10 mouse cellular contexts compared by ENCODE assay signal in genomic region chr4:149256511-149257300, GRCm38 (mm10). TPM values are rescaled to one million over a fixed set of nuclear protein-coding genes. Genes with fewer than 3 reads are reported as not detected.
DNase-seq lines count a peak whose midpoint lies in the region; ATAC-seq lines count a peak whose summit lies in the region.
"Had no signal": no experiment of that assay in that cellular context is flagged by ENCODE, and none has a peak within 500 bp of the region (broad histone marks: within the 10 kb centered on the region; RNA-seq: fewer than 3 reads in every experiment).

No protein-coding gene starts in this region.

- H3K27ac ChIP-seq in forebrain, embryonic 12.5 days, result peak overlapping the region; percentile 87
- H3K27ac ChIP-seq in midbrain, embryonic 12.5 days (replicated peaks), result peak overlapping the region; percentile 80
- H3K27ac ChIP-seq: limb, embryonic 15.5 days had no signal

- no peaks in the 10 kb centered on the region for H3K9me3 ChIP-seq in forebrain, embryonic 12.5 days
- no peaks in the 10 kb centered on the region for H3K9me3 ChIP-seq in midbrain, embryonic 12.5 days
- H3K9me3 ChIP-seq: limb, embryonic 15.5 days had no signal

- ATAC-seq in forebrain, embryonic 12.5 days (ENCODE audit: low FRiP score), result no peak
- ATAC-seq in midbrain, embryonic 12.5 days (ENCODE audit: low FRiP score, low read depth), result no peak

- no peak overlapping the region for H3K4me2 ChIP-seq in forebrain, embryonic 12.5 days
- no peak overlapping the region for H3K4me2 ChIP-seq in midbrain, embryonic 12.5 days (replicated peaks)
- H3K4me2 ChIP-seq: limb, embryonic 15.5 days had no signal

- no peak overlapping the region for H3K4me3 ChIP-seq in forebrain, embryonic 12.5 days (replicated peaks)
- H3K4me3 ChIP-seq in midbrain, embryonic 12.5 days, result no peak overlapping the region
- H3K4me3 ChIP-seq: erythroblast, embryonic 14.5 days; limb, embryonic 15.5 days had no signal

- peak; percentile 95 for DNase-seq in brain, adult 2 months (ENCODE audit: low read depth, low spot score)
- peak; percentile 91 for DNase-seq in cerebellum, adult 11-12 months
- DNase-seq in embryo, embryonic 9.5 days (ENCODE audit: extremely low spot score), result no peak
- DNase-seq in spleen, postnatal 10 days (ENCODE audit: low spot score in 2 of 2), result no peak
- DNase-seq in adipocyte (ENCODE audit: low spot score), result no peak
- DNase-seq: kidney, postnatal 10 days had no signal

- peaks cover 55% of the 10 kb centered on the region for H3K36me3 ChIP-seq in forebrain, embryonic 12.5 days (replicated peaks)
- H3K36me3 ChIP-seq in midbrain, embryonic 12.5 days, result peaks cover 54% of the 10 kb centered on the region

- H3K4me1 ChIP-seq in forebrain, embryonic 12.5 days, result peaks cover 29% of the 10 kb centered on the region
- H3K4me1 ChIP-seq in midbrain, embryonic 12.5 days, result peaks cover 25% of the 10 kb centered on the region
- H3K4me1 ChIP-seq: limb, embryonic 15.5 days had no signal

- 89% methylated on average over 15 of the region's 15 CpGs for WGBS in forebrain, embryonic 12.5 days
- WGBS in midbrain, embryonic 12.5 days, result 90% methylated on average over 15 of the region's 15 CpGs

- H3K9ac ChIP-seq in forebrain, embryonic 12.5 days, result peak overlapping the region; percentile 17; the same call in 1 of the 2 replicates
- H3K9ac ChIP-seq in midbrain, embryonic 12.5 days (replicated peaks), result no peak overlapping the region
- H3K9ac ChIP-seq: limb, embryonic 15.5 days had no signal

- H3K27me3 ChIP-seq in forebrain, embryonic 12.5 days, result no peaks in the 10 kb centered on the region
- H3K27me3 ChIP-seq in midbrain, embryonic 12.5 days, result no peaks in the 10 kb centered on the region
- H3K27me3 ChIP-seq: limb, embryonic 15.5 days had no signal

RNA-seq across cellular contexts. Expression of gene Kif1b, which starts 50.8 kb away (rescaled TPM):
- polyA plus RNA-seq in forebrain, embryonic 12.5 days (2016; fragmentation: Nextera tagmentation; extraction: Ambion mirVana), result 123 and 124 TPM in 2 replicates
- polyA plus RNA-seq in midbrain, embryonic 12.5 days (2016; fragmentation: Nextera tagmentation; extraction: Ambion mirVana), result 141 and 144 TPM in 2 replicates
- polyA plus RNA-seq: erythroblast, embryonic 14.5 days had no signal

Comparison
In these comparisons a context has a peak if more than half of its experiments do, and no peak if none do; other contexts are left out.
1. DNase-seq: peak in brain, adult 2 months (single experiment) and cerebellum, adult 11-12 months (single experiment); none in embryo, embryonic 9.5 days (single experiment), spleen, postnatal 10 days (0 of 2) and adipocyte (single experiment).